Mouse (Mus musculus) kidney, postnatal 0 days (tissue): ENCODE measurements around the gene Retnlb. TPM values are rescaled to one million over a fixed set of nuclear protein-coding genes. Genes with fewer than 3 reads are reported as not detected.

Source experiments
- ATAC-seq: fragments of 200-750 bp; cut with Nextera tagmentation; replicated peaks from 2 replicates; pipeline ENCODE4 v1.8.0; 2017; ENCODE audit warnings: low read depth, moderate number of reproducible peaks, moderate TSS enrichment, moderate library complexity; ENCODE audit not compliant: low FRiP score
- DNase-seq: peaks from one replicate; pipeline ENCODE4 v3.0.0-alpha.2; 2016; ENCODE audit warnings: low spot score
- H3K27ac ChIP-seq: fragments of 300-500 bp; sonication (generic); 2 replicates; pipeline ENCODE4 v1.5.1; 2014; ENCODE audit warnings: mild to moderate bottlenecking
- H3K27me3 ChIP-seq: fragments of 300-500 bp; sonication (generic); 2 replicates; pipeline ENCODE4 v1.6.1; 2014; ENCODE audit warnings: low read length, mixed read lengths; ENCODE audit not compliant: insufficient read depth
- H3K36me3 ChIP-seq: fragments of 300-500 bp; sonication (generic); 2 replicates; pipeline ENCODE4 v1.6.1; 2014; ENCODE audit warnings: low read length, mixed read lengths; ENCODE audit not compliant: insufficient read depth
- H3K4me1 ChIP-seq: fragments of 300-500 bp; sonication (generic); replicated peaks from 2 replicates; pipeline ENCODE4 v1.6.1; 2014; ENCODE audit warnings: antibody characterized with exemption, low read length, mixed read lengths; ENCODE audit not compliant: insufficient read depth
- H3K4me2 ChIP-seq: fragments of 300-500 bp; sonication (generic); 2 replicates; pipeline ENCODE4 v1.6.1; 2014; ENCODE audit warnings: mild to moderate bottlenecking, low read length, moderate library complexity, mixed read lengths
- H3K4me3 ChIP-seq: fragments of 300-500 bp; sonication (generic); replicated peaks from 2 replicates; pipeline ENCODE4 v1.5.1; 2014; ENCODE audit warnings: low read depth, low read length
- H3K9ac ChIP-seq: fragments of 300-500 bp; sonication (generic); 2 replicates; pipeline ENCODE4 v1.6.1; 2014; ENCODE audit warnings: low read depth, low read length
- H3K9me3 ChIP-seq: fragments of 300-500 bp; sonication (generic); replicated peaks from 2 replicates; pipeline ENCODE4 v1.6.1; 2016; ENCODE audit warnings: low read length, inconsistent platforms, mixed read lengths
- CTCF ChIP-seq: IDR thresholded peaks from 2 replicates; pipeline ENCODE4 v1.5.1; 2016; ENCODE audit warnings: antibody characterized with exemption, low read depth, mild to moderate bottlenecking, moderate library complexity
- WGBS: fragments of 180-500 bp; shearing (Covaris S2); extraction: QIAGEN DNeasy Blood & Tissue Kit; methylation state at CpG from one replicate; pipeline ENCODE4 v1.1.7; 2014; 5-methylcytosine and 5-hydroxymethylcytosine counted together
- polyA plus RNA-seq: library from polyadenylated mRNA; unstranded; fragments of >200 nt; fragmentation: Nextera tagmentation; extraction: Ambion mirVana; gene quantifications from 2 replicates; pipeline ENCODE4 v1.2.1, GENCODE M21; 2015

The Retnlb gene
- polyA plus RNA-seq, 1 experiment from 2014 or later: not detected

DNA sequence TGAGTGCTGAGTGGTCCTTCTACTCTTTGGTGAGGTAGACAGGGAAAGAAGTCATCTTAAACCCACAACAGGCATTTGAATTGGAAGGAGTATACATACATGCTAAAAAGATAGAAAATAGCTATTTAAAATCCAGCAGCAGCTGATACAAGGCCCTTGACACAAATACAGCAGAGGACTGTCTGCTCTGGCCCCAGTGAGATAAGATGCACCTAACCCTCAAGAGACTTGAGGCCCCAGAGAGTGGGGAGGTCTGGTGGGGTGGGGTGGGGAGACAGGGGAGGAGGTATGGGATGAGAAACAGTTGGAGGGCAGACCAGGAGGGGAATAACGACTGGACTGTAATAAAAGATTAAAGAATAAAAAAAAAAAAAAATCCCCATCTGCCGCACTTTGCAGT lies 51.0 kb downstream of the Retnlb start:
- no peak for TF ChIP-seq CTCF
- no peak overlapping the region for H3K4me3 ChIP-seq
- H3K27ac ChIP-seq: no peak overlapping the region
- no peak overlapping the region for H3K9ac ChIP-seq
- no peaks in the 10 kb centered on the region for H3K36me3 ChIP-seq
- H3K27me3 ChIP-seq: no peaks in the 10 kb centered on the region
- H3K4me2 ChIP-seq: no peak overlapping the region
- H3K9me3 ChIP-seq: no peaks in the 10 kb centered on the region
- 64% methylated on average over 2 of the region's 2 CpGs for WGBS
- no peaks in the 10 kb centered on the region for H3K4me1 ChIP-seq
- ATAC-seq (no peak), DNase-seq (no peak)

Other genes starting within 250 kb of the Retnlb start
- not detected in 2 replicates for gene Trat1, start 44.8 kb upstream of the Retnlb start, polyA plus RNA-seq
- not detected in 2 replicates for gene Retnla, start 25.7 kb downstream of the Retnlb start, polyA plus RNA-seq
- 9.4 and 11.8 TPM in 2 replicates for gene Retnlg, start 55.8 kb downstream of the Retnlb start, polyA plus RNA-seq
- 17.5 and 18.2 TPM in 2 replicates for gene Dzip3, start 177.3 kb downstream of the Retnlb start, polyA plus RNA-seq
- 11.7 and 12.1 TPM in 2 replicates for gene Cip2a, start 177.3 kb downstream of the Retnlb start, polyA plus RNA-seq
- gene Myh15, start 240.6 kb downstream of the Retnlb start, polyA plus RNA-seq: not detected in 2 replicates